Mouse (Mus musculus) right cerebral cortex, postnatal 36 days (tissue): ENCODE data around the gene Abhd12.

Experiments
- DNase-seq, 2 experiments: peaks; one replicate each; pipeline ENCODE4 v3.0.0; 2022; ENCODE audit warnings: low spot score in 2 of 2, mixed read lengths in 1 of 2

Gene Abhd12

GRCm38 (mm10) chr2:150808812-150809211 is 95.7 kb downstream of the Abhd12 start:
- no peak for DNase-seq

GRCm38 (mm10) chr2:150808381-150808780 is 96.2 kb downstream of the Abhd12 start:
- DNase-seq = no peak

DNA sequence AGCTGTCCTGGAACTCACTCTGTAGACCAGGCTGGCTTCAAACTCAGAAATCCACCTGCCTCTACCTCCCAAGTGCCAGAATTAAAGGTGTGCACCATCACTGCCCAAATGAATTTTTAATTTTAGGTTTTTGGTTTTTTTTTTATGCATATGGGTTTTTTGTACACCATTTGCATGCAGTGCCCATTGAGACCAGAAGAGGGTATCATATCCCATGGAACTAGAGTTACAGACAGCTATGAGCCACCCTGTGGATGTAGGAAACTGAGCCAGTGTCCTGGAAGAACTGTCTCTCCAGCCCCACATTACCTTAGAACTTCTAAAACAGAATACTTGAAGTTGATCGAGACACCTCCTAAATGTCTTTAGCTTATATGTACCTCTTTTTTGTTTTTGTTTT is 101.5 kb downstream of the Abhd12 start:
- DNase-seq = no peak

GRCm38 (mm10) chr2:150800616-150801015 is 103.9 kb downstream of the Abhd12 start:
- no peak for DNase-seq

DNA sequence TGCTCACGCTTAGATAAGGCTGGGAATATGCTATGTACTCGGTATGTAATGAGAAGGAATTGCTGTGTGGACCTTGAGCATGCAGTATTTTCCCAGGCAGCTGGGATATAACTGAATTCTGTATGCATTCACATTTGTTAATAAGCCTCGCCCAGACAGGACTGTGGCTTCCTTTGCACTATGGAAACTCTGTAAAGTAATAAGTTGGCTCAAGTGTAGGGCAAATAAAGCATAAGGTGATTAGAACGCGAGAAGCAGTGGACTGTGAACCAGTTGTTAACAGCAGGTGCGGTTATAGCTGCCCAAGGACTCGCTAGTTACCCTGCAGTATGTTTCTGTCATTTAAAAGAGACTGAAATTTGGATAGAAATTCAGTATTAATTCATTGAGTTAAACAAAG is 106.5 kb downstream of the Abhd12 start:
- no peak for DNase-seq

- no peak for DNase-seq
Measured at GRCm38 (mm10) chr2:150793320-150793719, 111.2 kb downstream of the Abhd12 start.

- peak; percentile 66 to 69 for DNase-seq
Measured at GRCm38 (mm10) chr2:150788768-150789550, 115.6 kb downstream of the Abhd12 start.

GRCm38 (mm10) chr2:150787234-150787771 is 117.2 kb downstream of the Abhd12 start:
- no peak for DNase-seq

DNA sequence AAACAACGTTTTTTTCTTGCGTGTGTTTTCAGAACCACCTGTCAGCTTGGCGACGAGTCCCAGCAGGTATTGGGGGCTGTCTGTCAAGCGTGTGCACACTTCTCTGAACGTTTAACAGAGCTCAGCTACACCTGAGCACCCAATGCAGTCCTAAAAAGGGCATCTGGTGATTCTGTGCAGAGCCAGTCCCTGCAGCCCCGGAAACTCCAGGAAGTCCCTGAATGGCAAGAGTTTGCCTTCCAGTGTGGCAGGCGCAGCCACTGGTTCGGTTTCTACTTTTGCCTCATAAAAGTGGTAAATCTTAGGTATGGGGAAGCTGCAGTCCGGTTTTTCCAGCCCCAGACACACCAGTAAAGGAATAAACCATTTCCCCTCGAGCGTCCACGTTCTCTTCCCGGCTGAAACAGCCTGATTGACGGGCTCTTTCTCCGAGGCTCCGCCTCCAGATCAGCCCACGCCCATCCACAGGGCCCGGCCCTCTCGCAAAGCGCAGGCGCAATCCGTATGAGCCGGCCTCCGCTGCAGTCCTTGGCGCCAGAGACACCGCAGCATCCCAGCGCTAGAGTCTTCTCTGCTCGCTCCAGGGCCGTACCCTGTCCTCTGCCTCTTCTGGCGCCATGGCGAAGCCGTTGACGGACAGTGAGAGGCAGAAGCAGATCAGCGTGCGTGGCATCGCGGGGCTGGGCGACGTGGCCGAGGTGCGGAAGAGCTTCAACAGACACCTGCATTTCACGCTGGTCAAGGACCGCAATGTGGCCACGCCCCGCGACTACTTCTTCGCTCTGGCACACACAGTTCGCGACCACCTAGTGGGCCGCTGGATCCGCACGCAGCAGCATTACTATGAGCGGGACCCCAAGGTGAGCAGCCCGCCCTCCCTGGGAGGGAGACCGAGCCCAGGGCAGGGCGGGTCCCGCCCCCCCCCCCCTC is 118.0 kb downstream of the Abhd12 start, which contains the start of gene Pygb:
Gene Pygb, plus strand, starts transcription at position 485 of the 930 bp plus-strand sequence.
- peak; percentile 69 to 78 for DNase-seq

GRCm38 (mm10) chr2:150782801-150783200 is 121.7 kb downstream of the Abhd12 start:
- DNase-seq = no peak
